ENCODE assay signal across 8 mouse cellular contexts in genomic region chr1:74028881-74029266, GRCm38 (mm10).
DNase-seq lines count a peak whose midpoint lies in the region; ATAC-seq and TF ChIP-seq lines count a peak whose summit lies in the region.

No protein-coding gene starts in this region.

- no peak for ATAC-seq in liver, embryonic 13.5 days (ENCODE audit: low read depth)
- no peak for ATAC-seq in liver, embryonic 11.5 days (replicated peaks; ENCODE audit: low FRiP score)
- ATAC-seq in stomach, embryonic 15.5 days (ENCODE audit: insufficient read depth, low FRiP score, low read depth), result no peak
- ATAC-seq in frontal cortex, adult (ENCODE audit: low TSS enrichment), result no peak

- H3K27me3 ChIP-seq in liver, embryonic 13.5 days, result no peaks in the 10 kb centered on the region; the same call in 1 of the 2 replicates
- H3K27me3 ChIP-seq in liver, embryonic 11.5 days (replicated peaks; ENCODE audit: control insufficient read depth, insufficient read depth, low read length), result no peaks in the 10 kb centered on the region
- no peaks in the 10 kb centered on the region for H3K27me3 ChIP-seq in stomach, embryonic 15.5 days (replicated peaks)

- DNase-seq in liver, embryonic 13.5 days, result no peak
- DNase-seq in liver, embryonic 11.5 days (ENCODE audit: low spot score), result no peak
- DNase-seq in gastrocnemius, adult 2 months, result peak; percentile 82
- DNase-seq in kidney, adult 9 months, result peak; percentile 69
- DNase-seq in right cerebral cortex, postnatal 4 days, result no peak
- no peak for DNase-seq in cerebellum, adult 11-12 months

- H3K27ac ChIP-seq in liver, embryonic 13.5 days, result peak overlapping the region; percentile 34; the same call in 1 of the 2 replicates
- H3K27ac ChIP-seq in liver, embryonic 11.5 days (ENCODE audit: low read depth, low read length), result no peak overlapping the region
- peak overlapping the region; percentile 86 for H3K27ac ChIP-seq in gastrocnemius, adult 2 months
- H3K27ac ChIP-seq in stomach, embryonic 15.5 days, result 0 out of 2 replicates have a peak overlapping the region, but pooled peaks have one; percentile 2

- no peaks in the 10 kb centered on the region for H3K36me3 ChIP-seq in liver, embryonic 13.5 days
- no peaks in the 10 kb centered on the region for H3K36me3 ChIP-seq in liver, embryonic 11.5 days (ENCODE audit: control insufficient read depth, insufficient read depth, low read length)
- H3K36me3 ChIP-seq in stomach, embryonic 15.5 days, result no peaks in the 10 kb centered on the region

- WGBS in liver, embryonic 13.5 days (ENCODE audit: insufficient replicate concordance), result 51% methylated on average over 5 of the region's 5 CpGs
- 77% methylated on average over 5 of the region's 5 CpGs for WGBS in liver, embryonic 11.5 days
- WGBS in stomach, embryonic 15.5 days, result 58% methylated on average over 5 of the region's 5 CpGs

- TF ChIP-seq CTCF in gastrocnemius, adult 2 months (IDR thresholded peaks at IDR 0.05), result no peak

- intact Hi-C loops in gastrocnemius, adult 2 months (cut with DNase I), result no loop called here

- no peak overlapping the region for H3K4me3 ChIP-seq in liver, embryonic 13.5 days (replicated peaks)
- H3K4me3 ChIP-seq in liver, embryonic 11.5 days (ENCODE audit: low read depth, low read length), result no peak overlapping the region
- H3K4me3 ChIP-seq in gastrocnemius, adult 2 months, result peak overlapping the region; percentile 81
- no peak overlapping the region for H3K4me3 ChIP-seq in stomach, embryonic 15.5 days (replicated peaks)

- H3K9ac ChIP-seq in liver, embryonic 13.5 days, result no peak overlapping the region
- H3K9ac ChIP-seq in liver, embryonic 11.5 days (ENCODE audit: low read depth, low read length), result no peak overlapping the region
- no peak overlapping the region for H3K9ac ChIP-seq in stomach, embryonic 15.5 days

- peaks cover 63% of the 10 kb centered on the region for H3K4me1 ChIP-seq in liver, embryonic 13.5 days (replicated peaks)
- peaks cover 59% of the 10 kb centered on the region for H3K4me1 ChIP-seq in liver, embryonic 11.5 days (replicated peaks; ENCODE audit: control insufficient read depth, insufficient read depth, low read length)
- H3K4me1 ChIP-seq in stomach, embryonic 15.5 days, result peaks cover 80% of the 10 kb centered on the region

- no peak overlapping the region for H3K4me2 ChIP-seq in liver, embryonic 13.5 days
- no peak overlapping the region for H3K4me2 ChIP-seq in liver, embryonic 11.5 days
- no peak overlapping the region for H3K4me2 ChIP-seq in stomach, embryonic 15.5 days

- H3K9me3 ChIP-seq in liver, embryonic 13.5 days (replicated peaks), result no peaks in the 10 kb centered on the region
- no peaks in the 10 kb centered on the region for H3K9me3 ChIP-seq in liver, embryonic 11.5 days (ENCODE audit: control insufficient read depth, low read length)
- no peaks in the 10 kb centered on the region for H3K9me3 ChIP-seq in stomach, embryonic 15.5 days

Comparison
In these comparisons a context has a peak if more than half of its experiments do, and no peak if none do; other contexts are left out.
1. DNase-seq: peak in gastrocnemius, adult 2 months (single experiment) and kidney, adult 9 months (single experiment); none in liver, embryonic 13.5 days (single experiment), liver, embryonic 11.5 days (single experiment), right cerebral cortex, postnatal 4 days (single experiment) and cerebellum, adult 11-12 months (single experiment).